Mouse (Mus musculus) erythroblast, embryonic 14.5 days (primary cell): Measurements from ENCODE around the gene Nfkbie. TPM values are rescaled to one million over a fixed set of nuclear protein-coding genes. Genes with fewer than 3 reads are reported as not detected.

Experiments used
- H3K27me3 ChIP-seq: 2 replicates; pipeline ENCODE4 v1.6.1; 2012; ENCODE audit warnings: inconsistent platforms; ENCODE audit not compliant: control insufficient read depth
- H3K36me3 ChIP-seq: 2 replicates; pipeline ENCODE4 v1.6.1; 2012; ENCODE audit warnings: mild to moderate bottlenecking, inconsistent platforms; ENCODE audit not compliant: control insufficient read depth
- H3K4me1 ChIP-seq: 2 replicates; pipeline ENCODE4 v1.6.1; 2012; ENCODE audit warnings: inconsistent platforms; ENCODE audit not compliant: control insufficient read depth
- H3K4me3 ChIP-seq: replicated peaks from 2 replicates; pipeline ENCODE3; 2012; ENCODE audit warnings: moderate library complexity, mild to moderate bottlenecking, inconsistent platforms
- H3K9me3 ChIP-seq: 2 replicates; pipeline ENCODE4 v1.6.1; 2012; ENCODE audit warnings: low read length, inconsistent platforms, mixed read lengths; ENCODE audit not compliant: control insufficient read depth
- GATA1 ChIP-seq: IDR thresholded peaks from 2 replicates; pipeline ENCODE4 v1.6.1; 2012; ENCODE audit warnings: low read length, inconsistent platforms, mixed read lengths
- TAL1 ChIP-seq: IDR thresholded peaks from 3 replicates; pipeline ENCODE4 v1.6.1; 2012; ENCODE audit warnings: low read length, inconsistent platforms, mixed read lengths
- polyA plus RNA-seq: library from polyadenylated mRNA; stranded (reverse); fragments of >175 nt; gene quantifications from 2 replicates; pipeline ENCODE4 v1.2.3, GENCODE M21; 2012

The Nfkbie gene
- polyA plus RNA-seq: 0.02 and 0.06 TPM in 2 replicates

- no peaks in the 10 kb centered on the region for H3K36me3 ChIP-seq
- H3K4me3 ChIP-seq: peak within 1 kb of the TSS; percentile 64
- H3K4me1 ChIP-seq: peaks cover 14% of the 10 kb centered on the region
- H3K9me3 ChIP-seq: no peaks in the 10 kb centered on the region
- no peak for TF ChIP-seq TAL1
- no peak for TF ChIP-seq GATA1
- peaks cover 76% of the 10 kb centered on the region for H3K27me3 ChIP-seq
Measured at GRCm38 (mm10) chr17:45555452-45556106, at the start of gene Nfkbie. Gene Nfkbie (plus strand): TSS chr17:45555703.

GRCm38 (mm10) chr17:45505941-45506465, 49.5 kb upstream of the Nfkbie start:
- Histone ChIP-seq H3K36me3 (peaks cover 20% of the 10 kb centered on the region), H3K9me3 (no peaks in the 10 kb centered on the region), H3K4me1 (peaks cover 22% of the 10 kb centered on the region), H3K27me3 (no peaks in the 10 kb centered on the region), H3K4me3 (peak overlapping the region; percentile 92)
- TF ChIP-seq GATA1: no peak

GRCm38 (mm10) chr17:45506700-45507189, 48.8 kb upstream of the Nfkbie start, which contains the start of gene Aars2:
Gene Aars2 (plus strand): TSS chr17:45506841.
- Histone ChIP-seq H3K4me1 (peaks cover 22% of the 10 kb centered on the region), H3K4me3 (peak within 1 kb of the TSS; percentile 92), H3K27me3 (no peaks in the 10 kb centered on the region)

GRCm38 (mm10) chr17:45510871-45511270, 44.6 kb upstream of the Nfkbie start:
- peaks cover 18% of the 10 kb centered on the region for H3K4me1 ChIP-seq
- peaks cover 32% of the 10 kb centered on the region for H3K36me3 ChIP-seq
- TF ChIP-seq GATA1 (no peak), TAL1 (no peak)
- H3K27me3 ChIP-seq: no peaks in the 10 kb centered on the region
- no peaks in the 10 kb centered on the region for H3K9me3 ChIP-seq
- no peak overlapping the region for H3K4me3 ChIP-seq

More at GRCm38 (mm10) chr17:45506700-45507189, 48.8 kb upstream of the Nfkbie start, which contains the start of gene Aars2:
- TF ChIP-seq TAL1 (no peak), GATA1 (no peak)
- Histone ChIP-seq H3K36me3 (peaks cover 24% of the 10 kb centered on the region), H3K9me3 (no peaks in the 10 kb centered on the region)

GRCm38 (mm10) chr17:45511757-45512156, 43.7 kb upstream of the Nfkbie start:
- H3K4me3 ChIP-seq: no peak overlapping the region
- H3K36me3 ChIP-seq: peaks cover 39% of the 10 kb centered on the region
- TF ChIP-seq GATA1: no peak
- no peak for TF ChIP-seq TAL1
- no peaks in the 10 kb centered on the region for H3K9me3 ChIP-seq
- H3K27me3 ChIP-seq: no peaks in the 10 kb centered on the region
- H3K4me1 ChIP-seq: peaks cover 12% of the 10 kb centered on the region

- no peaks in the 10 kb centered on the region for H3K4me1 ChIP-seq
- H3K9me3 ChIP-seq: no peaks in the 10 kb centered on the region
- H3K4me3 ChIP-seq: no peak overlapping the region
- H3K36me3 ChIP-seq: peaks cover 57% of the 10 kb centered on the region
- TF ChIP-seq GATA1 (no peak), TAL1 (no peak)
- H3K27me3 ChIP-seq: no peaks in the 10 kb centered on the region
Measured at GRCm38 (mm10) chr17:45515204-45515726, 40.2 kb upstream of the Nfkbie start.

- Histone ChIP-seq H3K27me3 (no peaks in the 10 kb centered on the region), H3K4me3 (no peak overlapping the region), H3K36me3 (peaks cover 55% of the 10 kb centered on the region), H3K4me1 (no peaks in the 10 kb centered on the region), H3K9me3 (no peaks in the 10 kb centered on the region)
- TF ChIP-seq TAL1 (no peak), GATA1 (no peak)
Measured at GRCm38 (mm10) chr17:45515806-45516205, 39.7 kb upstream of the Nfkbie start.

- Histone ChIP-seq H3K4me3 (no peak overlapping the region), H3K27me3 (no peaks in the 10 kb centered on the region), H3K4me1 (no peaks in the 10 kb centered on the region), H3K9me3 (no peaks in the 10 kb centered on the region), H3K36me3 (peaks cover 50% of the 10 kb centered on the region)
- TF ChIP-seq GATA1: no peak
- no peak for TF ChIP-seq TAL1
Measured at GRCm38 (mm10) chr17:45516488-45516887, 39.0 kb upstream of the Nfkbie start.

- H3K4me3 ChIP-seq: no peak overlapping the region
- H3K9me3 ChIP-seq: no peaks in the 10 kb centered on the region
- H3K27me3 ChIP-seq: no peaks in the 10 kb centered on the region
- TF ChIP-seq GATA1 (no peak), TAL1 (no peak)
- peaks cover 50% of the 10 kb centered on the region for H3K36me3 ChIP-seq
- no peaks in the 10 kb centered on the region for H3K4me1 ChIP-seq
Measured at GRCm38 (mm10) chr17:45517135-45517534, 38.4 kb upstream of the Nfkbie start.
